Mouse (Mus musculus) layer of hippocampus, adult 2 months (tissue): ENCODE data around the gene Mcat. TPM values are rescaled to one million over a fixed set of nuclear protein-coding genes. Genes with fewer than 3 reads are reported as not detected.

Experiments used
- DNase-seq, 2 experiments: peaks; one replicate each; pipeline ENCODE4 v3.0.0; 2022; ENCODE audit warnings: low spot score in 2 of 2
- H3K27ac ChIP-seq: fragments of 200-600 bp; 2 replicates; pipeline ENCODE4 v1.8.1; 2022
- H3K4me3 ChIP-seq: fragments of 200-600 bp; 2 replicates; pipeline ENCODE4 v1.8.1; 2022; ENCODE audit warnings: mild to moderate bottlenecking
- CTCF ChIP-seq: fragments of 200-600 bp; conservative IDR thresholded peaks from 2 replicates; pipeline ENCODE4 v1.8.1; 2022; ENCODE audit warnings: antibody characterized with exemption, mild to moderate bottlenecking, moderate library complexity
- total RNA-seq, 2 experiments: library from RNA; stranded (reverse); gene quantifications; 2 replicates each; pipeline ENCODE4 v1.2.3; 2021

Mcat gene
- total RNA-seq, 2 experiments from 2014 or later, result 24.2 to 28.7 TPM

- Histone ChIP-seq H3K27ac (no peak overlapping the region), H3K4me3 (no peak overlapping the region)
- no peak for DNase-seq
- peak; percentile 50 for TF ChIP-seq CTCF
These were observed 7.1 kb upstream of the Mcat start for GRCm38 (mm10) chr15:83570641-83571040.

- no peak for TF ChIP-seq CTCF
- H3K27ac ChIP-seq, result no peak overlapping the region
- DNase-seq, result no peak
- H3K4me3 ChIP-seq, result no peak overlapping the region
These were observed 6.1 kb upstream of the Mcat start for GRCm38 (mm10) chr15:83569682-83570081.

DNA sequence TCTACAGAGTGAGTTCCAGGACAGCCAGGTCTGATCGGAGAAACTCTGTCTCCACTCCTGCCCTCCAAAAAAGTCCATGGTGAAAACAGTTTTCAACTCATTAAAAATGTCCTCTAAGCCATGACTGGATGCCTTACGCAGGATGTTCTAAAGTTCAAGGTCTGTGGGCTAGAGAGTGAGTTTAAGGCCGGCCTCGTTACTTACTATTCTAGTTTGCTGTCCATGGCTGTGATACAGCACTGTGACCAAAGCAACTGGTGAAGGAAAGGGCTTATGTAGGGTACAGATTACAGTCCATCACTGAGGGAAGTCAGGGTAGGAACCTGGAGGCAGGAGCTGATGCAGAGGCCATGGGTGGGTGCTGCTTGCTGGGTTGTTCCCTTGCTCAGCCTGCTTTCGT lies 5.0 kb upstream of the Mcat start:
- H3K27ac ChIP-seq, result no peak overlapping the region

DNA sequence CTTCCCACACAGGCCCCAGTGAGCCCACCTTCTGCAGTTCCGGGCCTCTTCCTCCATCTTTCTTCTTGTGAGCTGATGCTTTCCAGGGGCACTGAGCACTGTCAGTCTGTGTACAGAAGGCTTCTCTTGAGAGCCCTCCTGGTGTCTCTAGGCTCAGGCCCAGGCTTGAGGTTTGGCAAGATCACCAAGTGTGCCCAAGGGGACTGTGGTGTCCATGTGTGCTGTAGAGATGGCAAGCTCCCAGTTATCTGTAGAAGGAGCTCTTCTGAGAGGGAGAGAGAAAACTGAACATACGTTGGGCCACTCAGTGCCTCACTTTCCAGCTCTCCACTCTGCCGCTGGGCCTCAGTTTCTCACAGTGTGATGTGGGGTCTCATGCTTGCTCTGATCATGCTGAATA lies 4.1 kb upstream of the Mcat start:
- H3K4me3 ChIP-seq, result no peak overlapping the region
- TF ChIP-seq CTCF, result no peak
- no peak for DNase-seq
- H3K27ac ChIP-seq, result no peak overlapping the region

More for the DNA sequence above, 5.0 kb upstream of the Mcat start:
- no peak overlapping the region for H3K4me3 ChIP-seq
- TF ChIP-seq CTCF, result no peak
- DNase-seq, result no peak

- TF ChIP-seq CTCF, result no peak
- Histone ChIP-seq H3K27ac (no peak overlapping the region), H3K4me3 (no peak overlapping the region)
- no peak for DNase-seq
These were observed 2.4 kb upstream of the Mcat start for GRCm38 (mm10) chr15:83566006-83566405.

DNA sequence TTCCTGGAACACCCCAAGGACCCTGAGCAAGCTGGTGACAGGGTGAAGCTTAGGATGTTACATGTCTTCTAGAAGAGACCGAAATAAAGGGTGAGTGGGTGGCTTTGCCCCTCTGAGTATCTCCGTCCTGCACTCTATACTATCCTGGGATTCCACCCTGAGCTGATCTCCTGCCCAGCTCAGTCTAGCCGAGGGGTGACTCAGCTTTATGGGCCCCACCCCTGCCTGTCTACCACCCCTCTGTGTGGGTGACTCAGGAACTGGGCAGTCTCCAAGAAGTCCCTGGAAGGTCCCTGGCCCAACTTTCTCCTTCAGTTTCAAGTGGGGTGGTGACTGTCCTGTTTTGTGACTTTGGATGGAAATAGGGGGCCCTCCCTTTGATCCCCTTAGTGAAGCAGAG lies 1.8 kb upstream of the Mcat start:
- no peak for DNase-seq
- Histone ChIP-seq H3K27ac (no peak overlapping the region), H3K4me3 (no peak overlapping the region)
- TF ChIP-seq CTCF, result no peak

DNA sequence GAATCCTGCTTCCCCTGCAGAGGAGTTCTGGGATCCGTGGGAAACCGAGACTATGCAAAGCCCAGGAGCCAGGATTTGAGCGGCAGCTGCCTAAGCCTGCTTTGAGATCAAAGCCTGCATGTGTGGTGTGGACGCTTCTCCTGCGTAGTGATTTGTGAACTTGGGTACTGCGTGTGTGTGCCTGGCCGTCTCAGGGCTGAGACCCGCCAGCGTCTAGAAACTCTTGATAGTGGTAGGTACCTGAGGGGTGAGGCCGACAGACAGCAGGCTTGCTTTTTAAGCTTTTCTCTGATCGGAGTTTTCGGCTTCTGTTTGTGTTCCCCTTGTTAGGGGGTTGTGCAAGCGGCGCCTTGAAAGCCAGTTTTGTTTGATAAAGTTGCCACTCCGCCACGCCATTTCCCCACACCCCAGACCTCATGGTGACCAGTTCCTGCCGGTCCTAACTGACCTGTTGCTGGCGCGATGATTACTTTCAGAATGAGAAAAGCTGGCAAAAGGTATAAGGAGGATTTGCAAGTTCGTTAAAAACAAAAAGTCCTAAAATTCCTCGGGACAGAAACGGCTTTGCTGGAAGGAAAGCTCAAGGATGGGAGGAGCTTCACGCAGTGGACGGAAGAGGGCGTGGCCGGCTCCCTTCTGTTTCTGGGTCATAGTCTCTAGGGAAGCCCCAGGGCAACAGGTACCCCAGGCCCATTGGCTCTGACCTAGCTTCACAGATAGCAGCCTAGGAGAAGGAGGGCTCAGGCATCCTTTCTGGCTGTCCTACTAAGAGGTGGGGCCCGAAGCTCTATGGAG lies 467 bp upstream of the Mcat start:
- Histone ChIP-seq H3K27ac (peak overlapping the region; percentile 49), H3K4me3 (peak overlapping the region; percentile 57)
- no peak for DNase-seq
- no peak for TF ChIP-seq CTCF

DNA sequence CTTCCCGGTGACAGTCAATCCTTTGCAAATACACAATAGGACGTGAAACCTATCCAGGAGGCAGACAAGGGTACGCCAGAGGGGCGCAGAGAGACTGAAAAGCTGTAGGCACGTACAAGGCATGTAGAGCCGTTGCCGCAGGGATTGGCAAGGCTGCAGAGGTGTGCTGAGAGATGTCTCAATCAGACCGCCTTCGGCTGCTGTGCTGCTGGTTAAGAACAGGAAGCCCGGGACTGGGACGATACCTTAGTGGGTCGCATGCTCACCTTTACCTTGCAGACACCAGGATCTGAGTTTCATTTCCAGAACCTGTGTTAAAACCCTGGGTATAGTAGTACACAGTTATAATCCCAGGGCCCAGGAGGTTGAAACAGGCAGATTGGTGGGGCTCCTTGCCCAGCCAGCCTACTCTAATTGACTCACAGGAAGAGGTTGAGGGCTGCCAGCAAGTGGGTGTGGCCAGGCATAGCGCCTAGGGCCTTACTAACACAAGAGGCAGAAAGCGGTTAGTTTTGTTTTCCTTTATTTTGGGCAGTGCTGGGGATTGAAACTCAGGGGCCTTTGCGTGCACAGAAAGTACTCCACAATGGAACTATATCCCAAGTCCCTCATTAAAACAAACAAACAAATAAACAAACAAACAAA lies 839 bp downstream of the Mcat start:
- no peak for TF ChIP-seq CTCF
- peak overlapping the region; percentile 57; the same call in 1 of the 2 replicates for H3K4me3 ChIP-seq
- H3K27ac ChIP-seq, result peak overlapping the region; percentile 36; the same call in 1 of the 2 replicates
- DNase-seq, result peak; percentile 68 to 69

DNA sequence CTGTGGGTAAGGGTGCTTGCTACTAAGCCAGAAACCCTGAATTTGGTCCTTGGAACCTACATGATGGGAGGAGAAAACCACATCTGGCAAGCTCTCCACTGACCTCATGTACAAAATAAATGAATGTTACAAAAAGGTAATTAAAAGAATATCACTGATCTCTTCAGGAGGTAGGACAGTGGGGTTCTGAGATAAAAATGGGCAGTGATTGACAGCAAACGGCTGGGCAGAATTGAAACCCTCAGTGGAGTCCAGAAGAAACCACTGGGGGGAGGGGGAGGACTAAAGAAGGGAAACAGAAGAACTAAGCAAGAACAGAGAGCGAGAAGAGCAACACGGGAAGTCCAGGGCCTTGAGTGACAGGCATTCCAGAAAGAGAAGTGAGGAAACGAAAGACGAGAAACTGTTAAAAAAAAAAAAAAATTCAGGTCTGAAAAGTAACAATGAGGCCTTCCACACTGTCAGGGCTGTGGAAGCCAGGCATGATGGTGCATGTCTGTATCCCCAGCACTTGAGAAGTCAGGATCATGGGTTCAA lies 2.6 kb downstream of the Mcat start:
- TF ChIP-seq CTCF, result no peak
- no peak overlapping the region for H3K27ac ChIP-seq
- no peak overlapping the region for H3K4me3 ChIP-seq
- no peak for DNase-seq

DNA sequence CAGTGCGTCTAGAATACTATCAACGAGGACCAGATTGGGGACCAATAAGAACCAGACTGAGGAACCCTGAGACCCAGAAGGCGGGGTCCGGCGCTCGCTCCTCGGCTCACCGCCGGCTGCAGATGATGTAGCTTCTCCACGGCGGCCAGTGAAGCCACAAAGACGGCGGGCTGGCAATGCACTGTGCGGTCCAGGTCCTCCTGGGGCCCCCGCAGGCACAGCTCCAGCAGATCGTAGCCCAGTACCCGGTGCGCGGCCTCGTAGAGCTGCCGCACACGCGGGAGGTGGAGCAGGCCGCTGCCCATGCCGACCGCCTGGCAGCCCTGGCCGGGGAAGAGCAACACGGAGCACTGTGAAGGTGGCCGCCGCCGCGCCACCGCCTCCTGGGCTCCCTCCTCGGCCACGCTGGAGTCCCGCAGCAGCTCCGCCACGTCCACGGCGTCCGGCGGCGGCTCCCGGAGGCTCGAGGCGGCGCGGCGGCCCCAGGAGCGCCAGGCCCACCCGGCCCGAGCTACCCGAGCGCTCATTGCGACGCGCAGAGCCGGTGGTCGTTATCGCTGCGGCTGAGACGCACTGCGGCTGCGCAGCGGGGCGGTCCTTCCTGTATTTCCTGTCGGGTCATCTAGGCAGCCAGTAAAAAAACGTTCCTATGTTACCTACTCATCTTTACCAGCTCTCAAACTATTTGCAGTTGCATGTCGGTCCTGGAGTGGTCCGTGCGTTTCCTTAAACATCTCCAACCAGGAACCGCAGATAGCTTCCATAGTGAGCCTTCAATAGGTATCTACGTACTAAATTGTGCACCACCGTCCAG lies 8.2 kb downstream of the Mcat start:
- DNase-seq, result peak; percentile 85
- TF ChIP-seq CTCF, result 0 out of 2 replicates have a peak, but pooled peaks have one; percentile 3

GRCm38 (mm10) chr15:83553831-83554230 lies 9.8 kb downstream of the Mcat start:
- DNase-seq, result no peak
- H3K27ac ChIP-seq, result no peak overlapping the region
- no peak overlapping the region for H3K4me3 ChIP-seq
- peak; percentile 63 for TF ChIP-seq CTCF

More for the DNA sequence above, 8.2 kb downstream of the Mcat start:
- Histone ChIP-seq H3K4me3 (peak overlapping the region; percentile 80), H3K27ac (peak overlapping the region; percentile 89)

GRCm38 (mm10) chr15:83550137-83550536 lies 13.4 kb downstream of the Mcat start:
- 0 out of 2 replicates have a peak overlapping the region, but pooled peaks have one; percentile 32 for H3K27ac ChIP-seq
- no peak overlapping the region for H3K4me3 ChIP-seq
- DNase-seq, result peak in 1 of 2 experiments; percentile 24
- no peak for TF ChIP-seq CTCF

DNA sequence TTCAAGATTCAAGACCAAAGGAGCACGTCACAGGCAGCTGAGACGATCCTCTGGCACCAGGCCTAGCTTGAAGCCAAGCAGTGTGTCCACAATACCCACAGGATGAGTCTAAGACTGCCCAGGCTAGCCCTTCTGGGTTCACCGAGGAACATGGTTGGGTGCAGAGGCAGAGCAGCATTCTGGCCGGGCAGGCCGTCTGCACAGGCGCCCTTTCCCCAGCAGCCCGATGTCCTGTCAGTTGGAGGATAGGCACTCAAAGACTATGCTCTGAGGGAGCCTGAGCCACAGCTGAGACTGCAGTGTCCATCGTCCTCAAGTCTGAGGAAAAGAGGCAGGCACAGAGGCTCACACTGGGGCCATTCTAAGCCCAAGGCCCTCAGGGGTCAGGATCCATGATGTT lies 16.4 kb downstream of the Mcat start:
- TF ChIP-seq CTCF, result no peak
- DNase-seq, result no peak
- Histone ChIP-seq H3K4me3 (no peak overlapping the region), H3K27ac (no peak overlapping the region)
